Mouse (Mus musculus) heart, adult 2 months (tissue): ENCODE measurements around the gene Irf2bp2.

ENCODE experiments used
- CTCF ChIP-seq: fragments of 200-600 bp; IDR thresholded peaks from 2 replicates; pipeline ENCODE4 v1.8.1; 2022; ENCODE audit warnings: antibody characterized with exemption, mild to moderate bottlenecking, moderate library complexity
- POLR2A ChIP-seq: fragments of 200-500 bp; IDR thresholded peaks from 2 replicates; pipeline ENCODE4 v1.6.1; 2011; ENCODE audit warnings: mild to moderate bottlenecking, low read depth, low read length, control low read depth; ENCODE audit not compliant: insufficient read depth

DNA sequence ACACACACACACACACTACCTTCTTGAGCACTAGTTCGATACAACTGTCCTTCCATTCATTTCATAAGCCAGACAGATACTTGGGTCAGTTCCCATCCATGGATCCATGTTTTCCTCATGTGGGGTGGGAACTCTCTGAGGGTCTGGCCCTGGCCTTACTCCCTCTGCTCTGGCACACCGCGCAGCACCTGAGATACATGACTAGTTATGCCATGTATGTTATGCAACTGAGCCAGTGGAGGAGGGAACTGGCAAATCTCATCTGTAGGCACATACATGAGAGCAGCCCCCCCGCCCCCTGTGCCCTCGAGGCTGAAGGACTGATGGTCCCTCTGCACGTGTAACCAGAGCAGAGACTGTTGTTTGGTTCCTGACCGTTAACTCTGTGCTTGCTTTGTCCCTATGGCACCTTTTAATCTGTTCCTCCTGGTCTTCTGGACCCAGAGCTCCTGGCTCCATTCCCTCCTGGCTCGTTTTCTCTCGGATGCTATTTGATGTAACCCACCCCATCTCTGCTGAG, 23.2 kb downstream of the Irf2bp2 start:
- TF ChIP-seq CTCF (no peak), POLR2A (no peak)
